Mouse (Mus musculus): ENCODE results near the gene Mef2a. TPM values are rescaled to one million over a fixed set of nuclear protein-coding genes. Genes with fewer than 3 reads are reported as not detected.

Mef2a gene
- polyA plus RNA-seq, 1 experiment: 95.0 TPM

- WGBS: 77% methylated on average over 5 of the region's 5 CpGs
- no peak for TF ChIP-seq POLR2A (IDR thresholded peaks at IDR 0.05; ENCODE audit: insufficient read depth, low read depth, low read length)
- 0 out of 2 replicates have a peak, but pooled peaks have one; percentile 49 for TF ChIP-seq CTCF (IDR thresholded peaks at IDR 0.05; ENCODE audit: insufficient read depth, low read depth, low read length)
- H3K4me1 ChIP-seq (ENCODE audit: control insufficient read depth, insufficient read depth, low read length): peaks cover 10% of the 10 kb centered on the region
- no peak overlapping the region for H3K4me3 ChIP-seq (ENCODE audit: insufficient read depth, low read depth, low read length)
- H3K27ac ChIP-seq (ENCODE audit: insufficient read depth, low read depth, low read length): no peak overlapping the region
Measured at GRCm38 (mm10) chr7:67228891-67229602, 143.6 kb downstream of the Mef2a start.

GRCm38 (mm10) chr7:67228390-67228789 is 144.3 kb downstream of the Mef2a start:
- Histone ChIP-seq H3K27ac (ENCODE audit: insufficient read depth, low read depth, low read length) (no peak overlapping the region), H3K4me3 (ENCODE audit: insufficient read depth, low read depth, low read length) (no peak overlapping the region), H3K4me1 (ENCODE audit: control insufficient read depth, insufficient read depth, low read length) (peaks cover 17% of the 10 kb centered on the region)
- WGBS: 44% methylated on average over 3 of the region's 3 CpGs
- no peak for TF ChIP-seq CTCF (IDR thresholded peaks at IDR 0.05; ENCODE audit: insufficient read depth, low read depth, low read length)
- TF ChIP-seq POLR2A (IDR thresholded peaks at IDR 0.05; ENCODE audit: insufficient read depth, low read depth, low read length): no peak

GRCm38 (mm10) chr7:67227538-67227937 is 145.1 kb downstream of the Mef2a start:
- TF ChIP-seq CTCF (IDR thresholded peaks at IDR 0.05; ENCODE audit: insufficient read depth, low read depth, low read length): no peak
- TF ChIP-seq POLR2A (IDR thresholded peaks at IDR 0.05; ENCODE audit: insufficient read depth, low read depth, low read length): no peak
- Histone ChIP-seq H3K4me1 (ENCODE audit: control insufficient read depth, insufficient read depth, low read length) (peaks cover 19% of the 10 kb centered on the region), H3K27ac (ENCODE audit: insufficient read depth, low read depth, low read length) (no peak overlapping the region), H3K4me3 (ENCODE audit: insufficient read depth, low read depth, low read length) (no peak overlapping the region)
- WGBS: 80% methylated on average over 1 of the region's 1 CpGs

GRCm38 (mm10) chr7:67225943-67226625 is 146.6 kb downstream of the Mef2a start:
- Histone ChIP-seq H3K4me3 (ENCODE audit: insufficient read depth, low read depth, low read length) (no peak overlapping the region), H3K4me1 (ENCODE audit: control insufficient read depth, insufficient read depth, low read length) (peaks cover 19% of the 10 kb centered on the region), H3K27ac (ENCODE audit: insufficient read depth, low read depth, low read length) (no peak overlapping the region)
- TF ChIP-seq CTCF (IDR thresholded peaks at IDR 0.05; ENCODE audit: insufficient read depth, low read depth, low read length) (no peak), POLR2A (IDR thresholded peaks at IDR 0.05; ENCODE audit: insufficient read depth, low read depth, low read length) (no peak)
- WGBS: 91% methylated on average over 15 of the region's 15 CpGs

GRCm38 (mm10) chr7:67222220-67222862 is 150.3 kb downstream of the Mef2a start, which contains the start of gene Lysmd4:
TSS of gene Lysmd4 (plus strand) at chr7:67222544.
- Histone ChIP-seq H3K4me3 (ENCODE audit: insufficient read depth, low read depth, low read length) (peak within 1 kb of the TSS; percentile 74), H3K4me1 (ENCODE audit: control insufficient read depth, insufficient read depth, low read length) (peaks cover 8% of the 10 kb centered on the region), H3K27ac (ENCODE audit: insufficient read depth, low read depth, low read length) (no peak within 1 kb of the TSS)
- TF ChIP-seq POLR2A (IDR thresholded peaks at IDR 0.05; ENCODE audit: insufficient read depth, low read depth, low read length) (no peak; the same call in 1 of the 2 replicates), CTCF (IDR thresholded peaks at IDR 0.05; ENCODE audit: insufficient read depth, low read depth, low read length) (0 out of 2 replicates have a peak, but pooled peaks have one; percentile 31)
- WGBS: 1% methylated on average over 31 of the region's 31 CpGs

- TF ChIP-seq CTCF (IDR thresholded peaks at IDR 0.05; ENCODE audit: insufficient read depth, low read depth, low read length) (peak; percentile 74; the same call in 1 of the 2 replicates), POLR2A (IDR thresholded peaks at IDR 0.05; ENCODE audit: insufficient read depth, low read depth, low read length) (no peak)
- no peak overlapping the region for H3K4me3 ChIP-seq (ENCODE audit: insufficient read depth, low read depth, low read length)
- no peaks in the 10 kb centered on the region for H3K4me1 ChIP-seq (ENCODE audit: control insufficient read depth, insufficient read depth, low read length)
- H3K27ac ChIP-seq (ENCODE audit: insufficient read depth, low read depth, low read length): no peak overlapping the region
- WGBS: 77% methylated on average over 3 of the region's 3 CpGs
Measured at GRCm38 (mm10) chr7:67217025-67217424, 155.6 kb downstream of the Mef2a start.

- Histone ChIP-seq H3K4me1 (ENCODE audit: control insufficient read depth, insufficient read depth, low read length) (no peaks in the 10 kb centered on the region), H3K27ac (ENCODE audit: insufficient read depth, low read depth, low read length) (no peak overlapping the region), H3K4me3 (ENCODE audit: insufficient read depth, low read depth, low read length) (no peak overlapping the region)
- 89% methylated on average over 6 of the region's 6 CpGs for WGBS
- TF ChIP-seq POLR2A (IDR thresholded peaks at IDR 0.05; ENCODE audit: insufficient read depth, low read depth, low read length): no peak
- TF ChIP-seq CTCF (IDR thresholded peaks at IDR 0.05; ENCODE audit: insufficient read depth, low read depth, low read length): no peak
Measured at GRCm38 (mm10) chr7:67216351-67216750, 156.3 kb downstream of the Mef2a start.

GRCm38 (mm10) chr7:67213589-67213988 is 159.1 kb downstream of the Mef2a start:
- H3K27ac ChIP-seq (ENCODE audit: insufficient read depth, low read depth, low read length): no peak overlapping the region
- TF ChIP-seq POLR2A (IDR thresholded peaks at IDR 0.05; ENCODE audit: insufficient read depth, low read depth, low read length) (no peak), CTCF (IDR thresholded peaks at IDR 0.05; ENCODE audit: insufficient read depth, low read depth, low read length) (no peak)
- WGBS: 49% methylated on average over 1 of the region's 1 CpGs
- no peak overlapping the region for H3K4me3 ChIP-seq (ENCODE audit: insufficient read depth, low read depth, low read length)
- H3K4me1 ChIP-seq (ENCODE audit: control insufficient read depth, insufficient read depth, low read length): no peaks in the 10 kb centered on the region

- H3K4me1 ChIP-seq (ENCODE audit: control insufficient read depth, insufficient read depth, low read length): no peaks in the 10 kb centered on the region
- H3K27ac ChIP-seq (ENCODE audit: insufficient read depth, low read depth, low read length): no peak overlapping the region
- no peak for TF ChIP-seq CTCF (IDR thresholded peaks at IDR 0.05; ENCODE audit: insufficient read depth, low read depth, low read length)
- no peak for TF ChIP-seq POLR2A (IDR thresholded peaks at IDR 0.05; ENCODE audit: insufficient read depth, low read depth, low read length)
- no peak overlapping the region for H3K4me3 ChIP-seq (ENCODE audit: insufficient read depth, low read depth, low read length)
- 80% methylated on average over 4 of the region's 4 CpGs for WGBS
Measured at GRCm38 (mm10) chr7:67211971-67212370, 160.7 kb downstream of the Mef2a start.
